In genomic region chr11:41491279-41491678, GRCm38 (mm10) we compare ENCODE assay signal across 22 mouse cellular contexts.
DNase-seq lines count a peak whose midpoint lies in the region; ATAC-seq and TF ChIP-seq lines count a peak whose summit lies in the region.
"Had no signal": no experiment of that assay in that cellular context is flagged by ENCODE, and none has a peak within 500 bp of the region (broad histone marks: within the 10 kb centered on the region; RNA-seq: fewer than 3 reads in every experiment).

No protein-coding gene starts in this region.

- ATAC-seq in hindbrain, embryonic 13.5 days (ENCODE audit: low FRiP score) = no peak
- ATAC-seq: forebrain, embryonic 16.5 days; inflammation-experienced regulatory T-cells, adult 6 months had no signal

- H3K9me3 ChIP-seq in hindbrain, embryonic 13.5 days = no peaks in the 10 kb centered on the region
- H3K9me3 ChIP-seq: embryonic facial prominence, embryonic 10.5 days; stomach, embryonic 15.5 days had no signal

- H3K9ac ChIP-seq in hindbrain, embryonic 13.5 days = no peak overlapping the region
- H3K9ac ChIP-seq: heart, embryonic 13.5 days; midbrain, embryonic 12.5 days; stomach, embryonic 15.5 days had no signal

- TF ChIP-seq CTCF in brain, embryonic 14.5 days (IDR thresholded peaks at IDR 0.05; ENCODE audit: borderline replicate concordance, extremely low read depth, insufficient read depth, insufficient read length) = no peak

- H3K27ac ChIP-seq in hindbrain, embryonic 13.5 days = no peak overlapping the region
- H3K27ac ChIP-seq: embryonic facial prominence, embryonic 10.5 days; heart, embryonic 13.5 days; midbrain, embryonic 12.5 days; stomach, embryonic 15.5 days had no signal

- no peaks in the 10 kb centered on the region for H3K36me3 ChIP-seq in hindbrain, embryonic 13.5 days
- H3K36me3 ChIP-seq: embryonic facial prominence, embryonic 10.5 days; heart, embryonic 13.5 days; midbrain, embryonic 12.5 days; stomach, embryonic 15.5 days had no signal

- 79% methylated on average over 3 of the region's 3 CpGs for WGBS in hindbrain, embryonic 13.5 days

- no peaks in the 10 kb centered on the region for H3K4me1 ChIP-seq in hindbrain, embryonic 13.5 days (replicated peaks)
- H3K4me1 ChIP-seq: embryonic facial prominence, embryonic 10.5 days; heart, embryonic 13.5 days; midbrain, embryonic 12.5 days; stomach, embryonic 15.5 days had no signal

- TF ChIP-seq POLR2A in brain, embryonic 14.5 days (IDR thresholded peaks at IDR 0.05; ENCODE audit: borderline replicate concordance, extremely low read depth, insufficient read depth, insufficient read length, poor library complexity, severe bottlenecking) = no peak

- no peak overlapping the region for H3K4me2 ChIP-seq in hindbrain, embryonic 13.5 days
- H3K4me2 ChIP-seq: heart, embryonic 13.5 days; midbrain, embryonic 12.5 days; stomach, embryonic 15.5 days had no signal

- DNase-seq in brain, embryonic 14.5 days (ENCODE audit: low read depth) = peak; percentile 17
- peak; percentile 15 to 33 for DNase-seq in frontal cortex, postnatal 10 days (ENCODE audit: low spot score in 2 of 2)
- DNase-seq in layer of hippocampus, postnatal 10 days (ENCODE audit: low spot score in 2 of 2) = peak; percentile 7 to 19
- peak; percentile 50 to 82 for DNase-seq in right cerebral cortex, postnatal 10 days (ENCODE audit: low spot score in 2 of 2)
- DNase-seq in c-Kit-positive CD71-positive TER-119-positive erythroid progenitor cells, embryonic 14.5 days (ENCODE audit: low spot score) = no peak
- DNase-seq in urinary bladder, postnatal 36 days (ENCODE audit: low spot score in 2 of 2) = no peak
- DNase-seq: adrenal gland, adult 2 months; cerebellum, postnatal 25 days; gastrocnemius, postnatal 36 days; heart, postnatal 4 days; liver; lung, adult 18-20 months; lung, postnatal 36 days; thymus, postnatal 14 days had no signal

- H3K27me3 ChIP-seq in hindbrain, embryonic 13.5 days = no peaks in the 10 kb centered on the region
- H3K27me3 ChIP-seq: heart, embryonic 13.5 days; midbrain, embryonic 12.5 days; stomach, embryonic 15.5 days had no signal

- no peak overlapping the region for H3K4me3 ChIP-seq in hindbrain, embryonic 13.5 days
- H3K4me3 ChIP-seq: embryonic facial prominence, embryonic 10.5 days; erythroblast, embryonic 14.5 days; heart, embryonic 13.5 days; midbrain, embryonic 12.5 days; stomach, embryonic 15.5 days had no signal

Comparison
In these comparisons a context has a peak if more than half of its experiments do, and no peak if none do; other contexts are left out.
1. DNase-seq: peak in brain, embryonic 14.5 days (single experiment), frontal cortex, postnatal 10 days (2 of 2), layer of hippocampus, postnatal 10 days (2 of 2) and right cerebral cortex, postnatal 10 days (2 of 2); none in c-Kit-positive CD71-positive TER-119-positive erythroid progenitor cells, embryonic 14.5 days (single experiment) and urinary bladder, postnatal 36 days (0 of 2).